Mouse (Mus musculus) hindbrain, postnatal 0 days (tissue): ENCODE data around the gene Pakap. TPM values are rescaled to one million over a fixed set of nuclear protein-coding genes. Genes with fewer than 3 reads are reported as not detected.

ENCODE experiments used
- ATAC-seq: fragments of 200-750 bp; cut with Nextera tagmentation; 2 replicates; pipeline ENCODE4 v1.8.0; 2017; ENCODE audit warnings: mild to moderate bottlenecking, moderate TSS enrichment, moderate library complexity
- DNase-seq: peaks from one replicate; pipeline ENCODE4 v3.0.0-alpha.2; 2015; ENCODE audit warnings: low spot score
- H3K27ac ChIP-seq: fragments of 300-500 bp; sonication (generic); 2 replicates; pipeline ENCODE4 v1.5.1; 2014; ENCODE audit warnings: mild to moderate bottlenecking
- H3K27me3 ChIP-seq: fragments of 300-500 bp; sonication (generic); 2 replicates; pipeline ENCODE4 v1.6.1; 2014; ENCODE audit warnings: low read length, mixed read lengths; ENCODE audit not compliant: insufficient read depth
- H3K36me3 ChIP-seq: fragments of 300-500 bp; sonication (generic); 2 replicates; pipeline ENCODE4 v1.6.1; 2014; ENCODE audit warnings: low read length, mixed read lengths; ENCODE audit not compliant: insufficient read depth
- H3K4me1 ChIP-seq: fragments of 300-500 bp; sonication (generic); 2 replicates; pipeline ENCODE4 v1.6.1; 2014; ENCODE audit warnings: antibody characterized with exemption, low read length, mixed read lengths; ENCODE audit not compliant: insufficient read depth
- H3K4me2 ChIP-seq: fragments of 300-500 bp; sonication (generic); 2 replicates; pipeline ENCODE4 v1.6.1; 2014; ENCODE audit warnings: low read depth, mild to moderate bottlenecking, low read length, moderate library complexity, mixed read lengths
- H3K4me3 ChIP-seq: fragments of 300-500 bp; sonication (generic); 2 replicates; pipeline ENCODE4 v1.5.1; 2014; ENCODE audit warnings: low read length
- H3K9ac ChIP-seq: fragments of 300-500 bp; sonication (generic); replicated peaks from 2 replicates; pipeline ENCODE4 v1.6.1; 2014; ENCODE audit warnings: mild to moderate bottlenecking, low read length, moderate library complexity, mixed read lengths
- H3K9me3 ChIP-seq: fragments of 300-500 bp; sonication (generic); 2 replicates; pipeline ENCODE4 v1.6.1; 2016; ENCODE audit warnings: low read length, mixed read lengths
- CTCF ChIP-seq: IDR thresholded peaks from 2 replicates; pipeline ENCODE4 v1.5.1; 2016; ENCODE audit warnings: antibody characterized with exemption, control low read depth, low read depth
- WGBS: fragments of 180-500 bp; shearing (Covaris S2); extraction: QIAGEN DNeasy Blood & Tissue Kit; methylation state at CpG from one replicate; pipeline ENCODE4 v1.1.7; 2014; 5-methylcytosine and 5-hydroxymethylcytosine counted together
- polyA plus RNA-seq: library from polyadenylated mRNA; unstranded; fragments of >200 nt; fragmentation: Nextera tagmentation; extraction: Ambion mirVana; gene quantifications from 2 replicates; pipeline ENCODE4 v1.2.1, GENCODE M21; 2015
- total RNA-seq: library from RNA; depleted of rRNA; stranded (reverse); fragments of >200 nt; gene quantifications from 2 replicates; pipeline ENCODE4 v1.2.3, GENCODE M21; 2014

Pakap gene
- total and polyA plus RNA-seq, 2 experiments from 2014 or later = 9.7 to 14.3 TPM

- Histone ChIP-seq H3K4me1 (no peaks in the 10 kb centered on the region), H3K27ac (no peak overlapping the region), H3K4me3 (no peak overlapping the region), H3K36me3 (no peaks in the 10 kb centered on the region), H3K9me3 (no peaks in the 10 kb centered on the region), H3K27me3 (no peaks in the 10 kb centered on the region), H3K9ac (no peak overlapping the region), H3K4me2 (no peak overlapping the region)
- ATAC-seq (no peak), DNase-seq (no peak)
- WGBS = 85% methylated on average over 4 of the region's 4 CpGs
- TF ChIP-seq CTCF = no peak
These were observed 160.7 kb downstream of the Pakap start for GRCm38 (mm10) chr4:57728611-57729183.

DNA sequence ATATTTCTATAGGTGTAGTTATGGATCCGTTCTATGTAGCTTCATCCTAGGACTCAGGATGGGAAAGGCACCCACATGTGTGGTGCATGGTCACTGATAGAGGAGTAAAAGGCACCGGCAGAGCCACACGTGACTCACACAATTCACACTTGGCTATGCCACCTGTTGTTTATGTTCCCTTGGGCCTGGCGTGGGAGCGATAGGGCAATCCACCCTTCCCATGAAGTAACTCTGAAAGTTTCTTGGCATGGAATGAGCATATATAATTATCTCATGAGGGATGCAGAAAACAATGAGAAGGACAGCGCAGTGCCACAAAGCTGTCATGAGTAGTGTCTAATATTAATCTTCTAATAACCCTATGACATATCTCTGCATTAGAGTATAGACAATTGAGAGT lies 162.1 kb downstream of the Pakap start:
- Histone ChIP-seq H3K9me3 (no peaks in the 10 kb centered on the region), H3K4me2 (no peak overlapping the region), H3K4me3 (no peak overlapping the region), H3K9ac (no peak overlapping the region), H3K36me3 (no peaks in the 10 kb centered on the region), H3K4me1 (no peaks in the 10 kb centered on the region), H3K27ac (no peak overlapping the region), H3K27me3 (no peaks in the 10 kb centered on the region)
- ATAC-seq (no peak), DNase-seq (no peak)
- no peak for TF ChIP-seq CTCF
- WGBS = 64% methylated on average over 6 of the region's 6 CpGs

GRCm38 (mm10) chr4:57730801-57731598 lies 163.0 kb downstream of the Pakap start:
- Histone ChIP-seq H3K36me3 (no peaks in the 10 kb centered on the region), H3K4me3 (no peak overlapping the region), H3K4me1 (no peaks in the 10 kb centered on the region), H3K27ac (no peak overlapping the region), H3K27me3 (no peaks in the 10 kb centered on the region), H3K9me3 (no peaks in the 10 kb centered on the region), H3K9ac (no peak overlapping the region), H3K4me2 (no peak overlapping the region)
- no peak for TF ChIP-seq CTCF
- 80% methylated on average over 11 of the region's 11 CpGs for WGBS
- DNase-seq = no peak
- no peak for ATAC-seq

- Histone ChIP-seq H3K4me2 (no peak overlapping the region), H3K4me3 (no peak overlapping the region), H3K4me1 (no peaks in the 10 kb centered on the region), H3K27me3 (no peaks in the 10 kb centered on the region), H3K9me3 (no peaks in the 10 kb centered on the region), H3K36me3 (no peaks in the 10 kb centered on the region), H3K27ac (no peak overlapping the region), H3K9ac (no peak overlapping the region)
- DNase-seq (no peak), ATAC-seq (no peak)
- WGBS = 85% methylated on average over 5 of the region's 5 CpGs
- no peak for TF ChIP-seq CTCF
These were observed 164.4 kb downstream of the Pakap start for GRCm38 (mm10) chr4:57732351-57732750.

DNA sequence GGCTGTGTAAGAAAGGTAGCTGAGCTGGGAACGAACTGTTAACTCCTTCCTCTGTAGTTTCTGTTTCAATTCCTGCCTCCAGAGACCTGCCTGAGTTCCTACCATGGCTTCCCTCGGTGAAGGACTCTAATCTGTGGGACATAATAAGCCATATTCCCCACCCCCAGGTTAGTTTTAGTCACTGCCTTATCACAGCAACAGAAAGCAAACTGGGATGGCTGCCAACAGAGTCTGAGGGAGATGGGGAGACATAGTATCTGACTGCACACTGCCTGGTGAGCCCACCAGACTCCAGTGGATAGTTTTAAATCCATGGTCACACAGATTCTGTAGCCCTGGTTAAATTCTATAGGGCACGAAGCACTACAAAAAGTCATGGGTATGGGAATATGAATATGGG lies 165.5 kb downstream of the Pakap start:
- Histone ChIP-seq H3K27me3 (no peaks in the 10 kb centered on the region), H3K4me1 (no peaks in the 10 kb centered on the region), H3K4me3 (no peak overlapping the region), H3K4me2 (no peak overlapping the region), H3K36me3 (no peaks in the 10 kb centered on the region), H3K9ac (no peak overlapping the region), H3K27ac (no peak overlapping the region), H3K9me3 (no peaks in the 10 kb centered on the region)
- ATAC-seq = no peak
- TF ChIP-seq CTCF = no peak
- no peak for DNase-seq
- 74% methylated on average over 3 of the region's 3 CpGs for WGBS

GRCm38 (mm10) chr4:57735426-57735825 lies 167.4 kb downstream of the Pakap start:
- Histone ChIP-seq H3K36me3 (no peaks in the 10 kb centered on the region), H3K27me3 (no peaks in the 10 kb centered on the region), H3K9ac (no peak overlapping the region), H3K4me3 (no peak overlapping the region), H3K27ac (no peak overlapping the region), H3K9me3 (no peaks in the 10 kb centered on the region), H3K4me1 (no peaks in the 10 kb centered on the region), H3K4me2 (no peak overlapping the region)
- WGBS = 91% methylated on average over 5 of the region's 5 CpGs
- DNase-seq = no peak
- no peak for ATAC-seq
- no peak for TF ChIP-seq CTCF
